Mouse (Mus musculus): Measurements from ENCODE around the gene Prkar2a. TPM values are rescaled to one million over a fixed set of nuclear protein-coding genes. Genes with fewer than 3 reads are reported as not detected.

Gene Prkar2a
- polyA plus RNA-seq, 1 experiment from 2014 or later = 8.2 TPM

DNA sequence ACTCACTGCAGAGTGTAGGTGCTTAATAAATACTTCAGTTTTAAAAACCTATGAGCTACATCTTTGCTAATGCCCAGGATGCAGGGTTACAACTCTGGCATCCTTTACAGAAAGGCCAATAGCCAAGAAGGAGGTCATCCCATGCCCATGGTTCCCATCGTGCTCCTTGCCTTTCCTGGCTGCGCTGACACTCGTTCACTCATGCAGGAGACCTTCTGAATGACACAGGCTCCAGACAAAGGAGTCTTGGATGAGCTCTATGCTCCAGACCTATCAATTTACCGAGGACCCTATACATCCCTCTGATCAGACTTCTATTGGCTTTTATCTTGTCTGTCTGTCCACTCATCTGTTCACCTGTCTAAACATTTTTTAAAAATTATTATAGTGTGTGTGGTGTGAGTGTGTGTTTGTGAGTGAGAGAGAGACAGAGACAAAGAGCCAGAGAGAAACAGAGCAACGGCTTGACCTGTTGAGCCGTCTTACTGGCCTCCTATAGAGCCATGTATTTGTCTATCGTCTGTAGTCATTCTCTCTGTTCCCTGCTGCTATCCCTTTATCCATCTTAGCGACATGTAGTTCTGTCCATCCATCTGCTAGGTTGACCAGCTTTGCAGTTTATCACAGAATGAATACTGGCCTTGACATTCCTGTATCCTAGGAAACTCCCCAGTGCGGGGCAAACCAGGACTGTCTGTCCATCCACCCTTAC, 93.9 kb downstream of the Prkar2a start:
- TF ChIP-seq CTCF (IDR thresholded peaks at IDR 0.05; ENCODE audit: low read depth) (no peak), EP300 (IDR thresholded peaks at IDR 0.05; ENCODE audit: low read depth) (no peak)
- H3K9ac ChIP-seq (replicated peaks) = no peak overlapping the region
- DNase-seq = no peak
- ATAC-seq = no peak
- peaks cover 35% of the 10 kb centered on the region for H3K4me1 ChIP-seq (ENCODE audit: insufficient read depth)
- peak overlapping the region; percentile 73 for H3K4me2 ChIP-seq (ENCODE audit: low read depth, low read length)
- H3K36me3 ChIP-seq (replicated peaks; ENCODE audit: insufficient read depth, low read length) = no peaks in the 10 kb centered on the region; the same call in 1 of the 2 replicates
- H3K27me3 ChIP-seq (ENCODE audit: insufficient read depth, low read length) = no peaks in the 10 kb centered on the region
- H3K4me3 ChIP-seq (ENCODE audit: low read depth, low read length) = peak overlapping the region; percentile 86
- WGBS (ENCODE audit: insufficient replicate concordance) = 34% methylated on average over 9 of the region's 9 CpGs
- peak overlapping the region; percentile 49; the same call in 1 of the 2 replicates for H3K27ac ChIP-seq (ENCODE audit: low read depth)
- H3K9me3 ChIP-seq (ENCODE audit: low read length) = no peaks in the 10 kb centered on the region

DNA sequence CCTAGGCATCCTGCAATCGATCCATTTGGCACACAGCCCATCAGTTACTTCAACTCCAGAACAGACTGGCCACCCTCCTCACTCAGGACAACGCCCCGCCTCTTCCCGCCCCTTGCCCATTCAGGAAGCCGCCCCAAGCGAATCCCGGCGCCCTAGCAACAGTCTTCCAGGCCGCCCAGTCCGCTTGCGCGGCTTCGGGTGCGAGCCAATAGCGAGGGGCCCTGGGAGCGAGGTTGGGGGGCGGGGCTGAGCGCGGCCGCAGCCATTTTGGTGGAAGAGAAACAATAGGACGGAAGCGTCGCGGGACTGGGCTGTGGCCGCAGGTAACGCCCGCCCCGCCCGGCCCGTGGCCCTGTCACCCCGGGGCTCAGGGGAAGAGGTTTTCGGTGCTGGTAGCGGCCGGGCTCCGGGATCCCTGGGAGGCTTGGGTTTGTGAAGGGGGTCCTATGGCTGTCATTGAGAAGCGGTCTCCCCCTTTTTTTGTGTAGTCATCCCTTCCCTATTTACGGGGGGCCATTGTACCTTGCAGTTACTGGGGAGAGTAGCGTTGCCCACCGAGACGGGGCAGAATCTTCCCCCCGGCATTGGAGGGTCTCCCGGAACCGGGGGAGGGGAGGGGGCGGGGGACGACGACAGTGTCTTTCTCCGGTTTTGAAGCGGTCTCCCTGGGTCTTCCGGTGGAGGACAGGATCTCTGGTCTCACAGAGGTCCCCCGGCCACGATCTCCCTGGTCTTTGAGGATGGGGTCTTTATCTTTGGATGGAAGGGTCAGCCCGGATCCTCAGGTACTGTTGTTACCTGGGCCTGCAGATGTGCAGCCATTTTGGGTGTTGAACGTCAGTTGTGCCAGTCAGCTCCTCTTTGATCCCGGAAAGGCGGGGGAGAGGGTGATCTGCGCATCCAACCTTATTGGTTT, 94.7 kb downstream of the Prkar2a start, which contains the start of gene Ip6k2:
Gene Ip6k2 (plus strand): TSS at position 249 of the 916 bp plus-strand sequence.
- Histone ChIP-seq H3K4me1 (ENCODE audit: insufficient read depth) (peaks cover 42% of the 10 kb centered on the region), H3K4me2 (ENCODE audit: low read depth, low read length) (peak within 1 kb of the TSS; percentile 73), H3K36me3 (replicated peaks; ENCODE audit: insufficient read depth, low read length) (peaks cover 5% of the 10 kb centered on the region; the same call in 1 of the 2 replicates), H3K27me3 (ENCODE audit: insufficient read depth, low read length) (no peaks in the 10 kb centered on the region), H3K9ac (replicated peaks) (peak within 1 kb of the TSS; percentile 89), H3K4me3 (ENCODE audit: low read depth, low read length) (peak within 1 kb of the TSS; percentile 86), H3K27ac (ENCODE audit: low read depth) (peak within 1 kb of the TSS; percentile 90), H3K9me3 (ENCODE audit: low read length) (no peaks in the 10 kb centered on the region)
- ATAC-seq (peak; percentile 97), DNase-seq (peak; percentile 97)
- TF ChIP-seq CTCF (IDR thresholded peaks at IDR 0.05; ENCODE audit: low read depth) = no peak
- peak; percentile 71 for TF ChIP-seq EP300 (IDR thresholded peaks at IDR 0.05; ENCODE audit: low read depth)
- WGBS (ENCODE audit: insufficient replicate concordance) = under 1% methylated on average over 55 of the region's 56 CpGs

- ATAC-seq (no peak), DNase-seq (no peak)
- no peaks in the 10 kb centered on the region for H3K27me3 ChIP-seq (ENCODE audit: insufficient read depth, low read length)
- H3K27ac ChIP-seq (ENCODE audit: low read depth) = peak overlapping the region; percentile 19; the same call in 1 of the 2 replicates
- peaks cover 6% of the 10 kb centered on the region; the same call in 1 of the 2 replicates for H3K36me3 ChIP-seq (replicated peaks; ENCODE audit: insufficient read depth, low read length)
- peak overlapping the region; percentile 73 for H3K4me2 ChIP-seq (ENCODE audit: low read depth, low read length)
- no peaks in the 10 kb centered on the region for H3K9me3 ChIP-seq (ENCODE audit: low read length)
- no peak for TF ChIP-seq CTCF (IDR thresholded peaks at IDR 0.05; ENCODE audit: low read depth)
- TF ChIP-seq EP300 (IDR thresholded peaks at IDR 0.05; ENCODE audit: low read depth) = no peak
- peaks cover 50% of the 10 kb centered on the region for H3K4me1 ChIP-seq (ENCODE audit: insufficient read depth)
- H3K9ac ChIP-seq (replicated peaks) = no peak overlapping the region; the same call in 1 of the 2 replicates
- H3K4me3 ChIP-seq (ENCODE audit: low read depth, low read length) = peak overlapping the region; percentile 86
Measured at GRCm38 (mm10) chr9:108785416-108785815, 96.3 kb downstream of the Prkar2a start.

GRCm38 (mm10) chr9:108786494-108786893, 97.4 kb downstream of the Prkar2a start:
- Histone ChIP-seq H3K9ac (replicated peaks) (0 out of 2 replicates have a peak overlapping the region, but pooled peaks have one; percentile 5), H3K36me3 (replicated peaks; ENCODE audit: insufficient read depth, low read length) (peaks cover 6% of the 10 kb centered on the region; the same call in 1 of the 2 replicates), H3K27me3 (ENCODE audit: insufficient read depth, low read length) (no peaks in the 10 kb centered on the region), H3K4me1 (ENCODE audit: insufficient read depth) (peaks cover 57% of the 10 kb centered on the region), H3K27ac (ENCODE audit: low read depth) (peak overlapping the region; percentile 17; the same call in 1 of the 2 replicates), H3K4me3 (ENCODE audit: low read depth, low read length) (no peak overlapping the region), H3K4me2 (ENCODE audit: low read depth, low read length) (peak overlapping the region; percentile 73), H3K9me3 (ENCODE audit: low read length) (no peaks in the 10 kb centered on the region)
- DNase-seq (no peak), ATAC-seq (no peak)
- 68% methylated on average over 1 of the region's 1 CpGs for WGBS (ENCODE audit: insufficient replicate concordance)
- TF ChIP-seq CTCF (IDR thresholded peaks at IDR 0.05; ENCODE audit: low read depth) (no peak), EP300 (IDR thresholded peaks at IDR 0.05; ENCODE audit: low read depth) (no peak)

DNA sequence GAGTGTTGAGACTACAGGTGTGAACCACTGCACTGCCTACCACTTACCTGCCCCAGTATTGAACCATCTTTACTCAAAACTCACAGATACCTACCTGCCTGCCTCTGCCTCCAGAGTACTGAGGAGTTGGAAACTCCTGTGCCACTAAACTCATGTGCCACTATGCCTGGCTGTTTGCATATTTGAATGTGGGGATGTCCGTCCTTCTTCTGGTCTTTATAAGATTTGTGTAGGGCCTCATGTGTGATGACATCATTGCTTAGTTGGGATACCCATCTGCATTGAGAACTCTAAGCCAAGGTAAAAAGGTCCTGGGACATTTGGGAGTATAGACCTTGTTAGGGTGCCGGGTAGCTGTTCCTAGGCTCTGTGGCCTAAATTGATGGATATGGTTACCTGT, 98.0 kb downstream of the Prkar2a start:
- no peak overlapping the region for H3K4me3 ChIP-seq (ENCODE audit: low read depth, low read length)
- peaks cover 6% of the 10 kb centered on the region; the same call in 1 of the 2 replicates for H3K36me3 ChIP-seq (replicated peaks; ENCODE audit: insufficient read depth, low read length)
- TF ChIP-seq CTCF (IDR thresholded peaks at IDR 0.05; ENCODE audit: low read depth) = no peak
- TF ChIP-seq EP300 (IDR thresholded peaks at IDR 0.05; ENCODE audit: low read depth) = no peak
- DNase-seq = no peak
- H3K27ac ChIP-seq (ENCODE audit: low read depth) = no peak overlapping the region
- H3K4me1 ChIP-seq (ENCODE audit: insufficient read depth) = peaks cover 59% of the 10 kb centered on the region
- H3K9ac ChIP-seq (replicated peaks) = no peak overlapping the region
- 88% methylated on average over 2 of the region's 2 CpGs for WGBS (ENCODE audit: insufficient replicate concordance)
- 0 out of 2 replicates have a peak overlapping the region, but pooled peaks have one; percentile 2 for H3K4me2 ChIP-seq (ENCODE audit: low read depth, low read length)
- H3K27me3 ChIP-seq (ENCODE audit: insufficient read depth, low read length) = no peaks in the 10 kb centered on the region
- no peak for ATAC-seq
- no peaks in the 10 kb centered on the region for H3K9me3 ChIP-seq (ENCODE audit: low read length)

DNA sequence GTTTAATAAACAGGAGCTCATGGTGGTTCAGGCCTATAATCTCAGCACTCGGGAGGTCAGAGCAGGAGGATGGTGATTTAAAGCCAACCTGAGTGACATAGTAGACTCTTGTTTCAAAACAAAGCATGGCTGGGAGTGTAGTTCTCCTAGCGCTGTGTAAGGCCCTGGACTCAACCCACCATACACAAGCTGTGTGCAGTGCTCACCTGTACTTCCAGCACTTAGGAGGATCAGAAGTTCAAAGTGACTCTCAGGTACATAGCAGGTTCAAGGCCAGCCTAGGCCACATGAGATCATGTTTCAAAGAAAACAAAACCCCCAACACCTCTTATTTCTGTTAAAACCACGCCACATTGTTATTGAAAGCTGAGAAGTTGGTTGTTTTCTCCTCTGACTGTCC, 99.6 kb downstream of the Prkar2a start:
- H3K9ac ChIP-seq (replicated peaks) = no peak overlapping the region
- H3K4me2 ChIP-seq (ENCODE audit: low read depth, low read length) = no peak overlapping the region
- TF ChIP-seq CTCF (IDR thresholded peaks at IDR 0.05; ENCODE audit: low read depth) = no peak
- TF ChIP-seq EP300 (IDR thresholded peaks at IDR 0.05; ENCODE audit: low read depth) = no peak
- DNase-seq (no peak), ATAC-seq (no peak)
- H3K9me3 ChIP-seq (ENCODE audit: low read length) = no peaks in the 10 kb centered on the region
- peaks cover 6% of the 10 kb centered on the region; the same call in 1 of the 2 replicates for H3K36me3 ChIP-seq (replicated peaks; ENCODE audit: insufficient read depth, low read length)
- H3K27ac ChIP-seq (ENCODE audit: low read depth) = no peak overlapping the region
- 74% methylated on average over 3 of the region's 3 CpGs for WGBS (ENCODE audit: insufficient replicate concordance)
- no peaks in the 10 kb centered on the region for H3K27me3 ChIP-seq (ENCODE audit: insufficient read depth, low read length)
- peaks cover 68% of the 10 kb centered on the region for H3K4me1 ChIP-seq (ENCODE audit: insufficient read depth)
- H3K4me3 ChIP-seq (ENCODE audit: low read depth, low read length) = no peak overlapping the region

Data from liver, postnatal 0 days (tissue).